Mouse (Mus musculus) liver, embryonic 13.5 days (tissue): ENCODE results near the gene 1110012L19Rik. TPM values are rescaled to one million over a fixed set of nuclear protein-coding genes. Genes with fewer than 3 reads are reported as not detected.
"Not testable (repeated sequence)": the region's sequence is repeated elsewhere in the genome, so short reads cannot be mapped to it uniquely, and the experiment has no call there.

ENCODE experiments used
- ATAC-seq: fragments of 200-750 bp; cut with Nextera tagmentation; 2 replicates; pipeline ENCODE4 v1.8.0; 2017; ENCODE audit warnings: low read depth, mild to moderate bottlenecking, moderate number of reproducible peaks, moderate library complexity
- DNase-seq: peaks from one replicate; pipeline ENCODE4 v3.0.0; 2022
- H3K27ac ChIP-seq: fragments of 300-500 bp; sonication (generic); 2 replicates; pipeline ENCODE4 v1.5.1; 2015; ENCODE audit warnings: moderate library complexity, mild to moderate bottlenecking, inconsistent platforms
- H3K27me3 ChIP-seq: fragments of 300-500 bp; sonication (generic); 2 replicates; pipeline ENCODE4 v1.6.1; 2015; ENCODE audit warnings: mild to moderate bottlenecking, inconsistent platforms
- H3K36me3 ChIP-seq: fragments of 300-500 bp; sonication (generic); 2 replicates; pipeline ENCODE4 v1.6.1; 2015; ENCODE audit warnings: mild to moderate bottlenecking, inconsistent platforms
- H3K4me1 ChIP-seq: fragments of 300-500 bp; sonication (generic); replicated peaks from 2 replicates; pipeline ENCODE4 v1.6.1; 2015; ENCODE audit warnings: inconsistent platforms
- H3K4me2 ChIP-seq: fragments of 300-500 bp; sonication (generic); 2 replicates; pipeline ENCODE4 v1.6.1; 2015; ENCODE audit warnings: inconsistent platforms, mild to moderate bottlenecking, moderate library complexity
- H3K4me3 ChIP-seq: fragments of 300-500 bp; sonication (generic); replicated peaks from 2 replicates; pipeline ENCODE4 v1.5.1; 2015; ENCODE audit warnings: mild to moderate bottlenecking, inconsistent platforms
- H3K9ac ChIP-seq: fragments of 300-500 bp; sonication (generic); 2 replicates; pipeline ENCODE4 v1.6.1; 2015; ENCODE audit warnings: mild to moderate bottlenecking, inconsistent platforms
- H3K9me3 ChIP-seq: fragments of 300-500 bp; sonication (generic); replicated peaks from 2 replicates; pipeline ENCODE4 v1.6.1; 2016; ENCODE audit warnings: inconsistent platforms
- WGBS: fragments of 180-500 bp; shearing (Covaris S2); methylation state at CpG from one replicate; pipeline ENCODE4 v1.1.7; 2015; ENCODE audit not compliant: insufficient replicate concordance; 5-methylcytosine and 5-hydroxymethylcytosine counted together
- polyA plus RNA-seq: library from polyadenylated mRNA; unstranded; fragments of >200 nt; fragmentation: Nextera tagmentation; extraction: Ambion mirVana; gene quantifications from 2 replicates; pipeline ENCODE4 v1.2.1, GENCODE M21; 2015

1110012L19Rik gene
- 11.5 and 12.2 TPM in 2 replicates for polyA plus RNA-seq

GRCm38 (mm10) chrX:70385276-70385961 lies at the start of gene 1110012L19Rik:
1110012L19Rik (plus strand) TSS chrX:70385877.
- Histone ChIP-seq H3K9ac (peak within 1 kb of the TSS; percentile 59), H3K36me3 (no peaks in the 10 kb centered on the region), H3K4me1 (peaks cover 14% of the 10 kb centered on the region; the same call in 1 of the 2 replicates), H3K27ac (peak within 1 kb of the TSS; percentile 56), H3K4me3 (peak within 1 kb of the TSS; percentile 58), H3K9me3 (no peaks in the 10 kb centered on the region), H3K4me2 (peak within 1 kb of the TSS; percentile 59), H3K27me3 (no peaks in the 10 kb centered on the region)
- DNase-seq (peak; percentile 59), ATAC-seq (peak; percentile 94)
- WGBS: 16% methylated on average over 22 of the region's 22 CpGs

GRCm38 (mm10) chrX:70362985-70363384 lies 22.7 kb upstream of the 1110012L19Rik start:
- 69% methylated on average over 7 of the region's 7 CpGs for WGBS
- no peaks in the 10 kb centered on the region for H3K9me3 ChIP-seq
- no peaks in the 10 kb centered on the region for H3K27me3 ChIP-seq
- no peak overlapping the region for H3K4me2 ChIP-seq
- no peaks in the 10 kb centered on the region for H3K36me3 ChIP-seq
- no peak overlapping the region for H3K4me3 ChIP-seq
- no peaks in the 10 kb centered on the region for H3K4me1 ChIP-seq
- no peak for ATAC-seq
- H3K27ac ChIP-seq: no peak overlapping the region
- no peak for DNase-seq
- no peak overlapping the region for H3K9ac ChIP-seq

GRCm38 (mm10) chrX:70363446-70363845 lies 22.2 kb upstream of the 1110012L19Rik start:
- Histone ChIP-seq H3K36me3 (no peaks in the 10 kb centered on the region), H3K27ac (no peak overlapping the region), H3K27me3 (no peaks in the 10 kb centered on the region), H3K4me3 (no peak overlapping the region), H3K4me2 (no peak overlapping the region), H3K9ac (no peak overlapping the region), H3K9me3 (no peaks in the 10 kb centered on the region), H3K4me1 (no peaks in the 10 kb centered on the region)
- DNase-seq (no peak), ATAC-seq (no peak)
- WGBS: 73% methylated on average over 5 of the region's 5 CpGs

GRCm38 (mm10) chrX:70364202-70364601 lies 21.5 kb upstream of the 1110012L19Rik start:
- H3K9ac ChIP-seq: no peak overlapping the region
- no peak for ATAC-seq

GRCm38 (mm10) chrX:70364661-70365613 lies 20.7 kb upstream of the 1110012L19Rik start, which contains the start of gene Ids:
Ids (minus strand) TSS chrX:70365084.
- DNase-seq (peak; percentile 80), ATAC-seq (peak; percentile 99)
- no peaks in the 10 kb centered on the region for H3K9me3 ChIP-seq
- peak within 1 kb of the TSS; percentile 60 for H3K4me3 ChIP-seq
- H3K9ac ChIP-seq: peak within 1 kb of the TSS; percentile 54; the same call in 1 of the 2 replicates
- H3K4me2 ChIP-seq: peak within 1 kb of the TSS; percentile 64
- H3K27me3 ChIP-seq: no peaks in the 10 kb centered on the region
- no peaks in the 10 kb centered on the region for H3K36me3 ChIP-seq
- WGBS: 13% methylated on average over 32 of the region's 45 CpGs
- H3K4me1 ChIP-seq: no peaks in the 10 kb centered on the region
- H3K27ac ChIP-seq: no peak within 1 kb of the TSS

More at GRCm38 (mm10) chrX:70364202-70364601, 21.5 kb upstream of the 1110012L19Rik start:
- no peak for DNase-seq
- H3K4me2 ChIP-seq: peak overlapping the region; percentile 64
- no peaks in the 10 kb centered on the region for H3K4me1 ChIP-seq
- H3K27me3 ChIP-seq: no peaks in the 10 kb centered on the region
- 67% methylated on average over 1 of the region's 1 CpGs for WGBS
- no peaks in the 10 kb centered on the region for H3K36me3 ChIP-seq
- H3K9me3 ChIP-seq: no peaks in the 10 kb centered on the region
- H3K27ac ChIP-seq: no peak overlapping the region
- H3K4me3 ChIP-seq: peak overlapping the region; percentile 60

- not testable (repeated sequence) for H3K9ac ChIP-seq, ATAC-seq
Measured at GRCm38 (mm10) chrX:70369758-70370157, 15.9 kb upstream of the 1110012L19Rik start.

GRCm38 (mm10) chrX:70374469-70375110 lies 11.1 kb upstream of the 1110012L19Rik start:
- H3K27ac ChIP-seq, H3K36me3 ChIP-seq, H3K27me3 ChIP-seq, ATAC-seq, H3K9me3 ChIP-seq, H3K9ac ChIP-seq, H3K4me1 ChIP-seq, H3K4me3 ChIP-seq, DNase-seq, H3K4me2 ChIP-seq: not testable (repeated sequence)
- 45% methylated on average over 4 of the region's 6 CpGs for WGBS

More at GRCm38 (mm10) chrX:70369758-70370157, 15.9 kb upstream of the 1110012L19Rik start:
- not testable (repeated sequence) for H3K4me3 ChIP-seq, H3K36me3 ChIP-seq, H3K9me3 ChIP-seq, H3K4me2 ChIP-seq, H3K4me1 ChIP-seq, DNase-seq, H3K27me3 ChIP-seq, H3K27ac ChIP-seq
- WGBS: 33% methylated on average over 1 of the region's 6 CpGs

GRCm38 (mm10) chrX:70384917-70385275 lies 781 bp upstream of the 1110012L19Rik start:
- Histone ChIP-seq H3K36me3 (no peaks in the 10 kb centered on the region), H3K27ac (no peak overlapping the region), H3K9me3 (no peaks in the 10 kb centered on the region), H3K4me2 (peak overlapping the region; percentile 59), H3K4me1 (peaks cover 14% of the 10 kb centered on the region; the same call in 1 of the 2 replicates), H3K9ac (no peak overlapping the region), H3K4me3 (peak overlapping the region; percentile 58), H3K27me3 (no peaks in the 10 kb centered on the region)
- ATAC-seq (no peak), DNase-seq (no peak)
- 46% methylated on average over 3 of the region's 3 CpGs for WGBS

- H3K9ac ChIP-seq: peak overlapping the region; percentile 59
- peak overlapping the region; percentile 58 for H3K4me3 ChIP-seq
- WGBS: 19% methylated on average over 11 of the region's 11 CpGs
- peaks cover 14% of the 10 kb centered on the region; the same call in 1 of the 2 replicates for H3K4me1 ChIP-seq
- peak overlapping the region; percentile 59 for H3K4me2 ChIP-seq
- H3K27ac ChIP-seq: peak overlapping the region; percentile 56
- no peaks in the 10 kb centered on the region for H3K9me3 ChIP-seq
- peak; percentile 60 for ATAC-seq
- H3K27me3 ChIP-seq: no peaks in the 10 kb centered on the region
- DNase-seq: no peak
- no peaks in the 10 kb centered on the region for H3K36me3 ChIP-seq
Measured at GRCm38 (mm10) chrX:70385962-70386351, 280 bp downstream of the 1110012L19Rik start.

- H3K9me3 ChIP-seq, H3K4me1 ChIP-seq, H3K4me3 ChIP-seq, H3K9ac ChIP-seq, H3K36me3 ChIP-seq, H3K4me2 ChIP-seq, H3K27me3 ChIP-seq, DNase-seq, H3K27ac ChIP-seq, ATAC-seq: not testable (repeated sequence)
Measured at GRCm38 (mm10) chrX:70392636-70393035, 7.0 kb downstream of the 1110012L19Rik start.

GRCm38 (mm10) chrX:70425473-70425872 lies 39.8 kb downstream of the 1110012L19Rik start:
- 35% methylated on average over 3 of the region's 3 CpGs for WGBS
- DNase-seq, H3K4me2 ChIP-seq, H3K9me3 ChIP-seq, H3K4me3 ChIP-seq, H3K27ac ChIP-seq, H3K36me3 ChIP-seq, ATAC-seq, H3K9ac ChIP-seq, H3K27me3 ChIP-seq, H3K4me1 ChIP-seq: not testable (repeated sequence)
